Mouse (Mus musculus): ENCODE data around the gene Slc35b2. TPM values are rescaled to one million over a fixed set of nuclear protein-coding genes. Genes with fewer than 3 reads are reported as not detected.

Slc35b2 gene
- polyA plus RNA-seq, 1 experiment from 2014 or later = 97.9 TPM

DNA sequence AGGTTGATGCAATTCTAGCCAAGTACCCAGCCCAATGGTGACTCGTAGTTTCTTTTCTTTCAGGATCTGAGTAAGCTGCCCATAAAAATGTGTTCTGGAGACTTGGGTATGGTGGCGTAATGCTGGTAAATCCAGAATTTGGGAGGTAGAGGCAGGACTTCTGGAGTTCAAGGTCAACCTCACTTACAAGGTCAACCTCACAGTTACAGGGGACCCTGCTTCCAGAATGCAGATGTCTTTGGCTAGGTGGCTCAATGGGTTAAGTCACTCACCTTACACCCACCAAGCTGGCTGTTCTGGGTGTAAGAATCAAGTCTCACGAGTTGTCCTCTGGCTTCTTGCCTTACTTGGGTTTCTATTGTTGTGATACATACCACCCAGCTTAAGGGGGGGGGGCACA is 53.0 kb downstream of the Slc35b2 start:
- no peaks in the 10 kb centered on the region for H3K36me3 ChIP-seq
- H3K9ac ChIP-seq (replicated peaks) = no peak overlapping the region
- no peak for ATAC-seq (replicated peaks)
- H3K9me3 ChIP-seq = no peaks in the 10 kb centered on the region
- H3K27me3 ChIP-seq = no peaks in the 10 kb centered on the region
- 76% methylated on average over 3 of the region's 3 CpGs for WGBS
- H3K4me3 ChIP-seq = no peak overlapping the region
- H3K4me1 ChIP-seq = peaks cover 3% of the 10 kb centered on the region; the same call in 1 of the 2 replicates
- no peak overlapping the region for H3K4me2 ChIP-seq (replicated peaks)
- H3K27ac ChIP-seq (replicated peaks) = no peak overlapping the region

Other genes with a start within 250 kb of the Slc35b2 start
- 69.5 and 74.5 TPM in 2 replicates for gene Cdc5l, start 130.1 kb upstream of the Slc35b2 start, polyA plus RNA-seq (2015; fragmentation: Nextera tagmentation; extraction: Ambion mirVana)
- gene Spats1, start 88.5 kb upstream of the Slc35b2 start, polyA plus RNA-seq (2015; fragmentation: Nextera tagmentation; extraction: Ambion mirVana) = 1.4 and 1.7 TPM in 2 replicates
- gene Aars2, start 57.0 kb upstream of the Slc35b2 start, polyA plus RNA-seq (2015; fragmentation: Nextera tagmentation; extraction: Ambion mirVana) = 17.3 and 17.4 TPM in 2 replicates
- 4.7 and 4.8 TPM in 2 replicates for gene Tcte1, start 40.4 kb upstream of the Slc35b2 start, polyA plus RNA-seq (2015; fragmentation: Nextera tagmentation; extraction: Ambion mirVana)
- gene Tmem151b, start 14.2 kb upstream of the Slc35b2 start, polyA plus RNA-seq (2015; fragmentation: Nextera tagmentation; extraction: Ambion mirVana) = 34.5 and 36.2 TPM in 2 replicates
- 4.2 and 4.6 TPM in 2 replicates for gene Nfkbie, start 8.2 kb upstream of the Slc35b2 start, polyA plus RNA-seq (2015; fragmentation: Nextera tagmentation; extraction: Ambion mirVana)
- 1,627 and 1,637 TPM in 2 replicates for gene Hsp90ab1, start 9.4 kb downstream of the Slc35b2 start, polyA plus RNA-seq (2015; fragmentation: Nextera tagmentation; extraction: Ambion mirVana)
- gene Slc29a1, start 35.7 kb downstream of the Slc35b2 start, polyA plus RNA-seq (2015; fragmentation: Nextera tagmentation; extraction: Ambion mirVana) = 62.5 and 63.7 TPM in 2 replicates
- gene Mymx, start 38.2 kb downstream of the Slc35b2 start, polyA plus RNA-seq (2015; fragmentation: Nextera tagmentation; extraction: Ambion mirVana) = not detected in 2 replicates
- gene Capn11, start 95.5 kb downstream of the Slc35b2 start, polyA plus RNA-seq (2015; fragmentation: Nextera tagmentation; extraction: Ambion mirVana) = 0.83 and 1.00 TPM in 2 replicates
- 122 and 125 TPM in 2 replicates for gene Mrpl14, start 122.4 kb downstream of the Slc35b2 start, polyA plus RNA-seq (2015; fragmentation: Nextera tagmentation; extraction: Ambion mirVana)
- 124 and 125 TPM in 2 replicates for gene Tmem63b, start 123.0 kb downstream of the Slc35b2 start, polyA plus RNA-seq (2015; fragmentation: Nextera tagmentation; extraction: Ambion mirVana)
- gene 1600014C23Rik, start 170.0 kb downstream of the Slc35b2 start, polyA plus RNA-seq (2015; fragmentation: Nextera tagmentation; extraction: Ambion mirVana) = 0.41 TPM in 1 of 2 replicates, not detected in the other

Measured in forebrain, embryonic 15.5 days (tissue).